ENCODE assay signal across 7 mouse cellular contexts in the genomic region with DNA sequence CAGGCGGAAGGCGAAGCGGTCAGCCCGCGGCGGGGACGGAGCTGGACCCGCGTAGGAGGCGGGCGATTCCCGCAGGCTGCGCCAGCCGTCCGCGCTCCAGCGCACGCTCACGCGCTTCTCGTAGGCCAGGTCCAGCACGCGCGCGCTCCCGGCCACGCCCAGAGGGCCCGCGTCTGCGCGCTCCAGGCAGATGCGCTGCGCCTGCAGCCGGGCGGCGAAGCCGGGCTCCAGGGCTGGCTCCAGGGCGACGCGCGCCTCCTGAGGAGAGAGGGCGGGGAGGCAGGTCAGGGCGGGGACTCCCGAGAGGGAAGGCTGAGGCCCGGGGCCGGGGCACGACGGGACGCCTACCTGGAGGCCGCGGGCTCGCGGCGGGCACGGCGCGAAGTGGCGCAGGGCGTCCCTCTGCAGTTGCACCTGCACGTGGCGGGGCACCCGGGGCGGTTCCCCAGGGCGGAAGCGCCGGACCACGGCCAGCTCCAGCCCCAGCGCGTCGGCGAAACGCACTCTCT. TPM values are rescaled to one million over a fixed set of nuclear protein-coding genes. Genes with fewer than 3 reads are reported as not detected.
DNase-seq lines count a peak whose midpoint lies in the region; ATAC-seq and TF ChIP-seq lines count a peak whose summit lies in the region.

No protein-coding gene starts in this region.

- H3K4me3 ChIP-seq in intestine, postnatal 0 days (ENCODE audit: low read depth, low read length): peak overlapping the region; percentile 55
- H3K4me3 ChIP-seq in limb, embryonic 11.5 days (ENCODE audit: low read depth, low read length): peak overlapping the region; percentile 57
- H3K4me3 ChIP-seq in midbrain, embryonic 13.5 days (replicated peaks): peak overlapping the region; percentile 70

- under 1% methylated on average over 72 of the region's 72 CpGs for WGBS in intestine, postnatal 0 days
- under 1% methylated on average over 53 of the region's 72 CpGs for WGBS in limb, embryonic 11.5 days
- WGBS in midbrain, embryonic 13.5 days: under 1% methylated on average over 50 of the region's 72 CpGs

- H3K27ac ChIP-seq in intestine, postnatal 0 days (ENCODE audit: low read depth, low read length): peak overlapping the region; percentile 92
- H3K27ac ChIP-seq in limb, embryonic 11.5 days (replicated peaks; ENCODE audit: low read depth, low read length): no peak overlapping the region
- H3K27ac ChIP-seq in midbrain, embryonic 13.5 days: peak overlapping the region; percentile 92

- peak overlapping the region; percentile 99 for H3K4me2 ChIP-seq in intestine, postnatal 0 days (replicated peaks; ENCODE audit: low read depth)
- H3K4me2 ChIP-seq in limb, embryonic 11.5 days (ENCODE audit: low read depth, severe bottlenecking): peak overlapping the region; percentile 99
- H3K4me2 ChIP-seq in midbrain, embryonic 13.5 days (replicated peaks): peak overlapping the region; percentile 97

- 0 out of 2 replicates have a peak, but pooled peaks cover 4% of the 10 kb centered on the region for H3K4me1 ChIP-seq in intestine, postnatal 0 days (replicated peaks; ENCODE audit: control insufficient read depth, insufficient read depth, low read length)
- peaks cover 9% of the 10 kb centered on the region for H3K4me1 ChIP-seq in limb, embryonic 11.5 days (ENCODE audit: control insufficient read depth, insufficient read depth, low read length)
- peaks cover 18% of the 10 kb centered on the region for H3K4me1 ChIP-seq in midbrain, embryonic 13.5 days (replicated peaks)

- H3K9ac ChIP-seq in intestine, postnatal 0 days (ENCODE audit: low read depth, low read length): peak overlapping the region; percentile 59
- peak overlapping the region; percentile 72 for H3K9ac ChIP-seq in limb, embryonic 11.5 days (ENCODE audit: low read length)
- H3K9ac ChIP-seq in midbrain, embryonic 13.5 days (replicated peaks): peak overlapping the region; percentile 88

- H3K36me3 ChIP-seq in intestine, postnatal 0 days (ENCODE audit: control insufficient read depth, insufficient read depth): no peaks in the 10 kb centered on the region
- no peaks in the 10 kb centered on the region for H3K36me3 ChIP-seq in limb, embryonic 11.5 days (ENCODE audit: control insufficient read depth, insufficient read depth, low read length)
- no peaks in the 10 kb centered on the region; the same call in 1 of the 2 replicates for H3K36me3 ChIP-seq in midbrain, embryonic 13.5 days

- peak; percentile 90 for DNase-seq in adrenal gland, adult 8-10 months
- DNase-seq in embryo, embryonic 9.5 days (ENCODE audit: extremely low spot score): peak; percentile 88
- DNase-seq in gastrocnemius, postnatal 4 days (ENCODE audit: low spot score in 2 of 2): peak; percentile 79 to 90
- DNase-seq in limb, embryonic 11.5 days (ENCODE audit: low spot score): peak; percentile 86
- DNase-seq in spleen, adult 12 weeks (ENCODE audit: low spot score): peak; percentile 77

- H3K27me3 ChIP-seq in intestine, postnatal 0 days (replicated peaks; ENCODE audit: control insufficient read depth, insufficient read depth, low read length): no peaks in the 10 kb centered on the region
- peaks cover 18% of the 10 kb centered on the region for H3K27me3 ChIP-seq in limb, embryonic 11.5 days (ENCODE audit: control insufficient read depth, insufficient read depth, low read length)
- H3K27me3 ChIP-seq in midbrain, embryonic 13.5 days: peaks cover 9% of the 10 kb centered on the region; the same call in 1 of the 2 replicates

- TF ChIP-seq CTCF in intestine, postnatal 0 days (IDR thresholded peaks at IDR 0.05; ENCODE audit: low read depth): peak; percentile 17

- peak; percentile 91 for ATAC-seq in intestine, postnatal 0 days
- peak; percentile 81 for ATAC-seq in limb, embryonic 11.5 days (ENCODE audit: insufficient number of reproducible peaks, low FRiP score, low TSS enrichment, low read depth)
- peak; percentile 91 for ATAC-seq in midbrain, embryonic 13.5 days

- H3K9me3 ChIP-seq in intestine, postnatal 0 days (ENCODE audit: control insufficient read depth): no peaks in the 10 kb centered on the region
- no peaks in the 10 kb centered on the region for H3K9me3 ChIP-seq in limb, embryonic 11.5 days (ENCODE audit: control insufficient read depth, low read length)
- no peaks in the 10 kb centered on the region for H3K9me3 ChIP-seq in midbrain, embryonic 13.5 days

RNA-seq across cellular contexts. Expression of gene Ppp1r3e, which starts 0.8 kb away (rescaled TPM):
- total RNA-seq in adrenal gland, adult 8-10 months (2022): 10 to 100 TPM; 18.5 to 26.6 (median 21.6) TPM
- total RNA-seq in gastrocnemius, postnatal 4 days (2021): 1 to 10 TPM; 8.1 to 9.2 TPM
- 3.8 and 4.1 TPM in 2 replicates for polyA plus RNA-seq in intestine, postnatal 0 days (2015; fragmentation: Nextera tagmentation; extraction: Ambion mirVana)
- 0.37 and 0.51 TPM in 2 replicates for polyA plus RNA-seq in limb, embryonic 11.5 days (2014; fragmentation: Nextera tagmentation; extraction: Ambion mirVana)
- 0.98 and 2.2 TPM in 2 replicates for polyA plus RNA-seq in midbrain, embryonic 13.5 days (2015; fragmentation: Nextera tagmentation; extraction: Ambion mirVana)

RNA-seq across cellular contexts. Expression of gene Homez, which starts 5.8 kb away (rescaled TPM):
- 10 to 100 TPM; 18.7 to 29.2 (median 21.7) TPM for total RNA-seq in adrenal gland, adult 8-10 months (2022)
- total RNA-seq in gastrocnemius, postnatal 4 days (2021): 1 to 10 TPM; 8.0 to 9.3 TPM
- 6.0 and 7.3 TPM in 2 replicates for polyA plus RNA-seq in intestine, postnatal 0 days (2015; fragmentation: Nextera tagmentation; extraction: Ambion mirVana)
- polyA plus RNA-seq in limb, embryonic 11.5 days (2014; fragmentation: Nextera tagmentation; extraction: Ambion mirVana): 12.8 and 17.7 TPM in 2 replicates
- 11.7 and 13.5 TPM in 2 replicates for polyA plus RNA-seq in midbrain, embryonic 13.5 days (2015; fragmentation: Nextera tagmentation; extraction: Ambion mirVana)

RNA-seq across cellular contexts. Expression of gene Bcl2l2, which starts 6.6 kb away (rescaled TPM):
- total RNA-seq in adrenal gland, adult 8-10 months (2022): 10 to 100 TPM; 62.9 to 88.0 (median 73.9) TPM
- total RNA-seq in gastrocnemius, postnatal 4 days (2021): 10 to 100 TPM; 35.4 to 38.7 TPM
- 8.0 and 9.3 TPM in 2 replicates for polyA plus RNA-seq in intestine, postnatal 0 days (2015; fragmentation: Nextera tagmentation; extraction: Ambion mirVana)
- 2.1 and 2.2 TPM in 2 replicates for polyA plus RNA-seq in limb, embryonic 11.5 days (2014; fragmentation: Nextera tagmentation; extraction: Ambion mirVana)
- 4.4 and 4.9 TPM in 2 replicates for polyA plus RNA-seq in midbrain, embryonic 13.5 days (2015; fragmentation: Nextera tagmentation; extraction: Ambion mirVana)

RNA-seq across cellular contexts. Expression of gene Gm20521, which starts 6.6 kb away (rescaled TPM):
- total RNA-seq in adrenal gland, adult 8-10 months (2022): 1 to 10 TPM in 3 of 4 experiments, under 1 TPM in 1; 0.99 to 9.0 (median 4.4) TPM
- total RNA-seq in gastrocnemius, postnatal 4 days (2021): 1 to 10 TPM; 2.3 to 4.1 TPM
- polyA plus RNA-seq in intestine, postnatal 0 days (2015; fragmentation: Nextera tagmentation; extraction: Ambion mirVana): 1.8 and 1.9 TPM in 2 replicates
- polyA plus RNA-seq in limb, embryonic 11.5 days (2014; fragmentation: Nextera tagmentation; extraction: Ambion mirVana): 0.56 TPM in 1 of 2 replicates, not detected in the other
- polyA plus RNA-seq in midbrain, embryonic 13.5 days (2015; fragmentation: Nextera tagmentation; extraction: Ambion mirVana): 0.18 TPM in 1 of 2 replicates, not detected in the other

RNA-seq across cellular contexts. Expression of gene Pabpn1, which starts 15.7 kb away (rescaled TPM):
- total RNA-seq in adrenal gland, adult 8-10 months (2022): 100 to 1,000 TPM; 157 to 316 (median 238) TPM
- 100 to 1,000 TPM; 120 to 149 TPM for total RNA-seq in gastrocnemius, postnatal 4 days (2021)
- 60.9 and 64.1 TPM in 2 replicates for polyA plus RNA-seq in intestine, postnatal 0 days (2015; fragmentation: Nextera tagmentation; extraction: Ambion mirVana)
- polyA plus RNA-seq in limb, embryonic 11.5 days (2014; fragmentation: Nextera tagmentation; extraction: Ambion mirVana): 158 and 177 TPM in 2 replicates
- polyA plus RNA-seq in midbrain, embryonic 13.5 days (2015; fragmentation: Nextera tagmentation; extraction: Ambion mirVana): 178 and 203 TPM in 2 replicates
